ENCODE assay signal across 8 mouse cellular contexts in the genomic region with DNA sequence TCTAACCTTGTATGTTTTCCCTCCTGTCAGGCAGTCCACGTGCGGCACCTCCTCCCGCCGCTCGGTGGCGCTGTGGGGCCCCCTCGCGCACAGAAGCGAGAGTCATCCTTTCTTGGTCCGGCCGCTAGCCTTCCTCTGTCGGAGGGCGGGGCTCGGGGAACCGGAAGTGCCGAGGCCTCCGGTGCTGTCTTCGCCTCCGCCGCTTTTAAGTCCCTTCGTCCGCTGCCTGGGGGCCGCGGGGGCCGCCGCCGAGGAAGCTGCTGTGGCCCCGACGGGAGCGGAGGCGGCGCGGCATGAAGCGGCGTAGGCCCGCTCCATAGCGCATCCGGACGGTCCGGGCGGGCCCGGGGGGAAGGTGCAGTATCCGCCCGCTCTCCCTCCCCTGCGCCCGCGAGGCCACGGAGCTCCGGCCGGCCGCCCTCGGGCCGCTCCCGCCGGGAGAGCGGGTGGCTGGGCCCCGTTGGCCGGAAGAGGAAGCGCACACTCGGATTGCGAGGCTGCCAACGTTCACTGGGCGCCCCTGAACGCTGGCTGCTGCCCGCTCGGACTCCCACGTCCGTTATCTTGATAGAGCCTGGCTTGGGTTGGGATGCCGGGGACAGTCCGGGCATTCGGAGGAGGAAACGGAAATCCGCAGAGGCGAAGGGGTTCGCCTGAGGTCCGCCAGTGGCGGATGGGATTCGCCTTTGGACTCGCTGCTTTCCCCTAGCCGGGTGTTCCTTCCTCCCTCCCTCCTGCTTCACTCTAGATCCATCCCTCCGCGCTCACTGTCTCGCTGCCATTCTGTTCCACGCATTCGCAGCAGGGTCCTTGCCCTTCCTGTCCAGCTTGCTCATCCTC. TPM values are rescaled to one million over a fixed set of nuclear protein-coding genes. Genes with fewer than 3 reads are reported as not detected.
DNase-seq lines count a peak whose midpoint lies in the region; ATAC-seq and TF ChIP-seq lines count a peak whose summit lies in the region.

A gene (plus strand): TSS at position 146 of the 840 bp plus-strand sequence.

- peak; percentile 96 for DNase-seq in forebrain, embryonic 14.5 days (ENCODE audit: low spot score)
- DNase-seq in heart, postnatal 14 days, result peak; percentile 93 to 97
- peak; percentile 95 for DNase-seq in layer of hippocampus, adult 11-12 months (ENCODE audit: low spot score)
- DNase-seq in lung, adult 18-20 months, result peak; percentile 93 to 95
- peak; percentile 96 for DNase-seq in testis, postnatal 14 days (ENCODE audit: low spot score)

- H3K9me3 ChIP-seq in ES-Bruce4 (replicated peaks; ENCODE audit: control insufficient read depth, insufficient read depth, low read length, poor library complexity, severe bottlenecking), result no peaks in the 10 kb centered on the region
- no peaks in the 10 kb centered on the region for H3K9me3 ChIP-seq in forebrain, embryonic 14.5 days (replicated peaks; ENCODE audit: control insufficient read depth, low read length)
- H3K9me3 ChIP-seq in neural tube, embryonic 15.5 days (replicated peaks), result no peaks in the 10 kb centered on the region

- intact Hi-C loops in heart, postnatal 14 days (cut with DNase I), result loop anchor here (5.0 kb wide), 1 partner anchor 160 kb away; no protein-coding TSS in a partner anchor

- peaks cover 6% of the 10 kb centered on the region for H3K36me3 ChIP-seq in ES-Bruce4 (ENCODE audit: control insufficient read depth, insufficient read depth, low read length, poor library complexity, severe bottlenecking)
- H3K36me3 ChIP-seq in forebrain, embryonic 14.5 days (ENCODE audit: control insufficient read depth, insufficient read depth, low read length), result peaks cover 17% of the 10 kb centered on the region; the same call in 1 of the 2 replicates
- 0 out of 2 replicates have a peak, but pooled peaks cover 5% of the 10 kb centered on the region for H3K36me3 ChIP-seq in neural tube, embryonic 15.5 days

- H3K4me2 ChIP-seq in forebrain, embryonic 14.5 days (ENCODE audit: low read length), result peak within 1 kb of the TSS; percentile 92
- H3K4me2 ChIP-seq in neural tube, embryonic 15.5 days, result peak within 1 kb of the TSS; percentile 82

- peak within 1 kb of the TSS; percentile 78 for H3K9ac ChIP-seq in ES-Bruce4 (ENCODE audit: low read depth, poor library complexity, severe bottlenecking)
- H3K9ac ChIP-seq in forebrain, embryonic 14.5 days (ENCODE audit: low read length), result peak within 1 kb of the TSS; percentile 98
- H3K9ac ChIP-seq in neural tube, embryonic 15.5 days (replicated peaks), result peak within 1 kb of the TSS; percentile 78

- no peak for TF ChIP-seq EP300 in ES-Bruce4 (IDR thresholded peaks at IDR 0.05; ENCODE audit: insufficient read depth, low read depth, low read length)

- H3K27me3 ChIP-seq in ES-Bruce4 (ENCODE audit: control insufficient read depth, insufficient read depth, low read length, poor library complexity, severe bottlenecking), result no peaks in the 10 kb centered on the region
- H3K27me3 ChIP-seq in forebrain, embryonic 14.5 days (replicated peaks; ENCODE audit: control insufficient read depth, insufficient read depth, low read length), result no peaks in the 10 kb centered on the region
- H3K27me3 ChIP-seq in neural tube, embryonic 15.5 days (replicated peaks), result no peaks in the 10 kb centered on the region

- ATAC-seq in cerebellum, adult (ENCODE audit: insufficient number of reproducible peaks, low FRiP score, low TSS enrichment), result peak; percentile 95
- ATAC-seq in forebrain, embryonic 14.5 days, result peak; percentile 96
- ATAC-seq in neural tube, embryonic 15.5 days (ENCODE audit: low FRiP score), result peak; percentile 94

- TF ChIP-seq POLR2A in ES-Bruce4 (IDR thresholded peaks at IDR 0.05; ENCODE audit: insufficient read depth, low read length), result no peak

- peak; percentile 92 for TF ChIP-seq CTCF in ES-Bruce4 (IDR thresholded peaks at IDR 0.05; ENCODE audit: low read depth, low read length)

- H3K27ac ChIP-seq in ES-Bruce4 (ENCODE audit: insufficient read depth, low read length), result no peak within 1 kb of the TSS
- H3K27ac ChIP-seq in forebrain, embryonic 14.5 days (ENCODE audit: low read depth, low read length), result peak within 1 kb of the TSS; percentile 85
- H3K27ac ChIP-seq in neural tube, embryonic 15.5 days (replicated peaks), result peak within 1 kb of the TSS; percentile 93

- no peaks in the 10 kb centered on the region for H3K4me1 ChIP-seq in ES-Bruce4 (ENCODE audit: control insufficient read depth, insufficient read depth, low read length)
- peaks cover 8% of the 10 kb centered on the region for H3K4me1 ChIP-seq in forebrain, embryonic 14.5 days (ENCODE audit: control insufficient read depth, insufficient read depth, low read length)
- peaks cover 18% of the 10 kb centered on the region for H3K4me1 ChIP-seq in neural tube, embryonic 15.5 days

- WGBS in forebrain, embryonic 14.5 days, result under 1% methylated on average over 82 of the region's 85 CpGs
- WGBS in neural tube, embryonic 15.5 days, result under 1% methylated on average over 81 of the region's 85 CpGs

- H3K4me3 ChIP-seq in ES-Bruce4 (ENCODE audit: low read depth, low read length), result peak within 1 kb of the TSS; percentile 77
- peak within 1 kb of the TSS; percentile 100 for H3K4me3 ChIP-seq in forebrain, embryonic 14.5 days (ENCODE audit: low read depth, low read length)
- H3K4me3 ChIP-seq in neural tube, embryonic 15.5 days (replicated peaks), result peak within 1 kb of the TSS; percentile 67

RNA-seq across cellular contexts. Expression of the gene that starts here (rescaled TPM):
- polyA plus RNA-seq in ES-Bruce4 (2011; ENCODE audit: insufficient read depth, insufficient read length, low read depth, missing spikeins), result 44.5 and 45.2 TPM in 2 replicates
- 36.3 and 37.3 TPM in 2 replicates for polyA plus RNA-seq in forebrain, embryonic 14.5 days (2014; fragmentation: Nextera tagmentation; extraction: Ambion mirVana)
- total RNA-seq in heart, postnatal 14 days (2021), result 10 to 100 TPM; 67.5 to 74.3 TPM
- 31.2 and 32.9 TPM in 2 replicates for polyA plus RNA-seq in neural tube, embryonic 15.5 days (2015; fragmentation: Nextera tagmentation; extraction: Ambion mirVana)
